Mouse (Mus musculus) small intestine, adult 2 months (tissue): Measurements from ENCODE around the gene Jak1. TPM values are rescaled to one million over a fixed set of nuclear protein-coding genes. Genes with fewer than 3 reads are reported as not detected.

ENCODE experiments used
- H3K27ac ChIP-seq: fragments of 200-500 bp; 2 replicates; pipeline ENCODE4 v1.5.1; 2012; ENCODE audit warnings: low read depth, low read length, control low read depth, inconsistent platforms; ENCODE audit not compliant: insufficient read depth
- H3K27me3 ChIP-seq: fragments of 200-500 bp; 2 replicates; pipeline ENCODE4 v1.6.1; 2012; ENCODE audit warnings: mild to moderate bottlenecking, moderate library complexity, low read length, inconsistent platforms; ENCODE audit not compliant: control insufficient read depth, insufficient read depth
- H3K36me3 ChIP-seq: fragments of 200-500 bp; 2 replicates; pipeline ENCODE4 v1.6.1; 2012; ENCODE audit warnings: mild to moderate bottlenecking, low read length, control low read depth, inconsistent platforms; ENCODE audit not compliant: control insufficient read depth, insufficient read depth
- H3K4me1 ChIP-seq: fragments of 200-500 bp; 2 replicates; pipeline ENCODE4 v1.6.1; 2012; ENCODE audit warnings: low read length, inconsistent platforms, mixed read lengths; ENCODE audit not compliant: control insufficient read depth, insufficient read depth, insufficient read length
- H3K4me3 ChIP-seq: fragments of 200-500 bp; 2 replicates; pipeline ENCODE4 v1.5.1; 2012; ENCODE audit warnings: low read depth, mild to moderate bottlenecking, control low read depth, inconsistent platforms, low read length, moderate library complexity
- CTCF ChIP-seq: fragments of 200-500 bp; IDR thresholded peaks from 2 replicates; pipeline ENCODE4 v1.5.1; 2012; ENCODE audit warnings: low read depth, mild to moderate bottlenecking, control low read depth, inconsistent platforms, low read length, moderate library complexity, mixed read lengths; ENCODE audit not compliant: insufficient replicate concordance, insufficient read length; ENCODE audit errors: extremely low read depth
- POLR2A ChIP-seq: fragments of 200-500 bp; IDR thresholded peaks from 2 replicates; pipeline ENCODE4 v1.6.1; 2012; ENCODE audit warnings: low read depth, mild to moderate bottlenecking, control low read depth, inconsistent platforms, low read length, moderate library complexity
- WGBS: fragments of 180-500 bp; shearing (Covaris S2); methylation state at CpG from one replicate; pipeline ENCODE4 v1.1.7; 2018; 5-methylcytosine and 5-hydroxymethylcytosine counted together
- polyA plus RNA-seq: library from polyadenylated mRNA; depleted of rRNA; stranded (reverse); fragments of >200 nt; gene quantifications from 2 replicates; pipeline ENCODE4 v1.2.3, GENCODE M21; 2012

Jak1 gene
- polyA plus RNA-seq, 1 experiment = 19.6 TPM

GRCm38 (mm10) chr4:101194170-101194569 lies 70.9 kb downstream of the Jak1 start:
- H3K36me3 ChIP-seq = peaks cover 15% of the 10 kb centered on the region
- no peak overlapping the region for H3K27ac ChIP-seq
- H3K4me1 ChIP-seq = peaks cover 10% of the 10 kb centered on the region; the same call in 1 of the 2 replicates
- no peak overlapping the region for H3K4me3 ChIP-seq
- TF ChIP-seq CTCF (no peak), POLR2A (no peak)
- 62% methylated on average over 1 of the region's 1 CpGs for WGBS
- H3K27me3 ChIP-seq = no peaks in the 10 kb centered on the region

DNA sequence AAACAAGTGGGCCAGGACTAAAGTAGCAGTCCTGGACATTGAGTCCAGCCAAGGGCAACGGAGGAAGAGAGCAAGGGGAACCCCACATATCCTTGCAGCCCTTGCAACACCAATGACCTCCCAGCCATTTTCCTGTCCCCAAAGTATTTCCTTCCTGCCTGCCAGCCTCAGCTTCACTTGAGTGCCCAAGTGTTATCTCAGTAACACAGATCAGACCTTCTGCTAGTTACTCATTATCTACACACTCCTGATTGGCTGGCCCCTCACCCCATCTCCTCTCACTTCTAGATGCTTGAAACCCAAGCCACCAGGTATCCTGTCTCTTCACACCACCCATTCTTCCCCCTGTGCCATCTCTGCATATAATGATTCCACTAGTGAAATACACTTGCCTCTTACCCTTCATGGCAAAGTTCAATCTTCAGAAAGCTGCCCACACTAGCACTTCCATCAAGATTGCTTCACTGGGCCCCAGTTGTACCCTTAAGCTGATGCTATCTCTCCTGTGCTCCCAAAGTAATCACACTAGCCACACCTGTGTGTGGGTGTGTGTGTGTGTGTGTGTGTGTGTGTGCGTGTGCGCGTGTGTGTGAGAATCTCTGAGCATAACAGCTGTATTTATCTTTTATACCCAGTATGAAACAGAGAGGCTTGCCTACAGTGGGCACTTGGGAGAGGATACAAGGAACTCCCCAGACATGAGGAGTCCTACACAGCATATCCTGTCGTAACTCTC lies 72.7 kb downstream of the Jak1 start:
- no peaks in the 10 kb centered on the region for H3K27me3 ChIP-seq
- WGBS = 66% methylated on average over 5 of the region's 5 CpGs
- TF ChIP-seq POLR2A (no peak), CTCF (no peak)
- H3K36me3 ChIP-seq = peaks cover 24% of the 10 kb centered on the region
- peaks cover 8% of the 10 kb centered on the region; the same call in 1 of the 2 replicates for H3K4me1 ChIP-seq
- H3K4me3 ChIP-seq = no peak overlapping the region
- no peak overlapping the region for H3K27ac ChIP-seq

DNA sequence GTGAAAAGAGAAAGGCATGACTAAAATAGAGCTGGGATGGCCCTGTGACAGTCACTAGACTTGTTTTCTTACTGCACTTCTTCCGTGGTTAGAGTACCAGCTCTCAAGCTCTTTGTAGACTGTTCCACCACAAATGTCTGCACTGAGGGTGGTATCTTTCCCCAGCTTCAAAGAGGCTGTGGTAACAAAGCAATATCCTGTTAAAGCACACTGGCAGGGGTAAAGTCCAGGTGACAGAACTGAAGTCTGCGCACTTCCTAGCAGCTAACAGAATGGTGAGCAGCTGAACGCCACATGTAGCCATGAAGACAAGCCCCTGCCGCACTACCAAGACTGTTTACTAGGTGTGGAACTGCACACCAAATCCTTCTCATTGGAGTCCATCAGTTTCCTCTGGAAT lies 77.7 kb downstream of the Jak1 start:
- peaks cover 5% of the 10 kb centered on the region for H3K4me1 ChIP-seq
- peaks cover 45% of the 10 kb centered on the region for H3K36me3 ChIP-seq
- H3K27ac ChIP-seq = no peak overlapping the region
- no peak for TF ChIP-seq CTCF
- TF ChIP-seq POLR2A = no peak
- no peaks in the 10 kb centered on the region for H3K27me3 ChIP-seq
- WGBS = 42% methylated on average over 4 of the region's 4 CpGs
- H3K4me3 ChIP-seq = no peak overlapping the region

- WGBS = 73% methylated on average over 5 of the region's 5 CpGs
- Histone ChIP-seq H3K27me3 (no peaks in the 10 kb centered on the region), H3K4me1 (peaks cover 3% of the 10 kb centered on the region), H3K4me3 (no peak overlapping the region), H3K36me3 (peaks cover 46% of the 10 kb centered on the region), H3K27ac (no peak overlapping the region)
- TF ChIP-seq POLR2A (no peak), CTCF (no peak)
These were observed 78.5 kb downstream of the Jak1 start for GRCm38 (mm10) chr4:101186591-101186990.

- peaks cover 48% of the 10 kb centered on the region for H3K36me3 ChIP-seq
- H3K27ac ChIP-seq = peak overlapping the region; percentile 38
- no peaks in the 10 kb centered on the region for H3K27me3 ChIP-seq
- no peak overlapping the region for H3K4me3 ChIP-seq
- WGBS = 70% methylated on average over 3 of the region's 3 CpGs
- TF ChIP-seq CTCF = no peak
- TF ChIP-seq POLR2A = no peak
- peaks cover 3% of the 10 kb centered on the region for H3K4me1 ChIP-seq
These were observed 79.9 kb downstream of the Jak1 start for GRCm38 (mm10) chr4:101185216-101185615.

DNA sequence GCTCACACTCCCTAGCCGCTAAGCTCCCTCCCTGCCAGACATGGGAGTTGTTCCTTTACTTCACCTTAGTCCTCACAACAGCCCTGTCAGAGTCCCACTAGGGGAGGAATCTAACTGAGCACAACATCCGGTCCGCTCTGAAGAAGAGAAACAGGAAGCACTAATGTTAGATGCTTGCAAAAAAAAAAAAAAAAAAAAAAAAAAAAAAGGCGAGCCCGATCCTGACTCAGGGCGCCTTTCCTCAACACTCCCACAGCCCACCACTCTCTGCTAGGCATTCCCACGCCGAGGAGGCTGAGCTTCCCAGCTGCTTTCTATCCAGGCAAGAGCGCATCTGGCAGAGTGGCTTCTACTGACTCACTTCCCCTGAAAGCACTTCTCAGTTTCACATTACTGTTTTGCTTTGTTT lies 82.5 kb downstream of the Jak1 start:
- WGBS = 73% methylated on average over 9 of the region's 9 CpGs
- H3K36me3 ChIP-seq = peaks cover 47% of the 10 kb centered on the region
- H3K4me3 ChIP-seq = peak overlapping the region; percentile 54
- no peaks in the 10 kb centered on the region for H3K27me3 ChIP-seq
- peaks cover 3% of the 10 kb centered on the region for H3K4me1 ChIP-seq
- peak overlapping the region; percentile 85 for H3K27ac ChIP-seq
- TF ChIP-seq POLR2A = no peak
- no peak; the same call in 1 of the 2 replicates for TF ChIP-seq CTCF

DNA sequence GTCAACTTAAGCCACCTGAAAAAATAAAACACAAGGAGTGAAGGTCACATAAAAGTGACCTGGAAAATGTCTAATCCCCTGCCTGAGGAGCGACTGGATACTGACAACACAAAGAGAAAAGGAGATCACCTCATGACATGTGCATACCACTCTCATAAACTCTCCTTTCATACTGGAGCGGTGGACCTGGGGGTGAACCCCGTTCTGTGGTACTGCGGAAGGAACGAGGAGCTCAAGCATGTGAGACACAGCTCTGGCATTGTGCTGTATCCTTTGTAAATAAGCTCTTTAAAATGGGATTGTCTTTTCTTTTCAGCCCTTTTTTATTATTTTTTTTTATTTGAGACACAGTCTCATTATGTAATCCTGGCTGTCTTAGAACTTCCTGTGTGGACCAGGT lies 84.4 kb downstream of the Jak1 start:
- Histone ChIP-seq H3K4me1 (no peaks in the 10 kb centered on the region; the same call in none of the 2 replicates), H3K36me3 (peaks cover 48% of the 10 kb centered on the region), H3K27ac (no peak overlapping the region), H3K27me3 (no peaks in the 10 kb centered on the region), H3K4me3 (no peak overlapping the region)
- 91% methylated on average over 5 of the region's 5 CpGs for WGBS
- no peak for TF ChIP-seq POLR2A
- no peak for TF ChIP-seq CTCF
